9 mouse cellular contexts compared by ENCODE assay signal in genomic region chr1:167070306-167070705, GRCm38 (mm10).
A peak's percentile ranks its signal among the peaks of the same experiment; 100 is the strongest.
DNase-seq lines count a peak whose midpoint lies in the region; ATAC-seq and TF ChIP-seq lines count a peak whose summit lies in the region.
"Had no signal": no experiment of that assay in that cellular context is flagged by ENCODE, and none has a peak within 500 bp of the region (broad histone marks: within the 10 kb centered on the region; RNA-seq: fewer than 3 reads in every experiment).

No protein-coding gene starts in this region.

- no peaks in the 10 kb centered on the region for H3K36me3 ChIP-seq in heart, adult 2 months (ENCODE audit: control insufficient read depth, insufficient read depth, low read length)
- H3K36me3 ChIP-seq in heart, embryonic 11.5 days (ENCODE audit: control insufficient read depth, insufficient read depth, low read length), result no peaks in the 10 kb centered on the region
- no peaks in the 10 kb centered on the region for H3K36me3 ChIP-seq in liver, embryonic 11.5 days (ENCODE audit: control insufficient read depth, insufficient read depth, low read length)
- H3K36me3 ChIP-seq: stomach, embryonic 15.5 days had no signal

- H3K4me2 ChIP-seq in heart, embryonic 11.5 days, result no peak overlapping the region
- no peak overlapping the region for H3K4me2 ChIP-seq in liver, embryonic 11.5 days
- H3K4me2 ChIP-seq: stomach, embryonic 15.5 days had no signal

- ATAC-seq in heart, embryonic 11.5 days (replicated peaks; ENCODE audit: insufficient number of reproducible peaks, low FRiP score, low TSS enrichment), result no peak
- no peak for ATAC-seq in liver, embryonic 11.5 days (replicated peaks; ENCODE audit: low FRiP score)
- ATAC-seq in erythroid progenitor cell, adult 5-6 weeks (replicated peaks; ENCODE audit: low FRiP score, poor library complexity, severe bottlenecking), result no peak

- no peak for TF ChIP-seq CTCF in heart, adult 2 months (IDR thresholded peaks at IDR 0.05)

- DNase-seq in heart, adult 2 months, result peak; percentile 39 to 41
- DNase-seq in brain, adult 2 months (ENCODE audit: low read depth, low spot score), result peak; percentile 51
- peak; percentile 9 for DNase-seq in heart, postnatal 25 days (ENCODE audit: low spot score)
- DNase-seq in naive thymus-derived CD4-positive, alpha-beta T cell, adult 2 months (ENCODE audit: low read depth), result peak; percentile 3
- DNase-seq in liver, embryonic 11.5 days (ENCODE audit: low spot score), result no peak
- no peak for DNase-seq in embryo, embryonic 10.5 days (ENCODE audit: low spot score)

- WGBS in heart, adult 2 months, result 27% methylated on average over 6 of the region's 6 CpGs
- 60% methylated on average over 6 of the region's 6 CpGs for WGBS in heart, embryonic 11.5 days (ENCODE audit: insufficient replicate concordance)
- WGBS in liver, embryonic 11.5 days, result 58% methylated on average over 6 of the region's 6 CpGs

- H3K27me3 ChIP-seq in heart, adult 2 months (ENCODE audit: control insufficient read depth, insufficient read depth, low read length), result no peaks in the 10 kb centered on the region
- H3K27me3 ChIP-seq in heart, embryonic 11.5 days (ENCODE audit: control insufficient read depth, insufficient read depth, low read length), result no peaks in the 10 kb centered on the region
- no peaks in the 10 kb centered on the region for H3K27me3 ChIP-seq in liver, embryonic 11.5 days (replicated peaks; ENCODE audit: control insufficient read depth, insufficient read depth, low read length)
- H3K27me3 ChIP-seq: stomach, embryonic 15.5 days had no signal

- H3K9me3 ChIP-seq in heart, embryonic 11.5 days (replicated peaks; ENCODE audit: control insufficient read depth, low read length), result no peaks in the 10 kb centered on the region
- H3K9me3 ChIP-seq in liver, embryonic 11.5 days (ENCODE audit: control insufficient read depth, low read length), result no peaks in the 10 kb centered on the region
- H3K9me3 ChIP-seq: stomach, embryonic 15.5 days had no signal

- no peaks in the 10 kb centered on the region for H3K79me2 ChIP-seq in heart, adult 2 months (replicated peaks; ENCODE audit: control insufficient read depth, insufficient read depth, low read length)

- H3K4me1 ChIP-seq in heart, adult 2 months (ENCODE audit: control insufficient read depth, insufficient read depth, low read length), result peaks cover 8% of the 10 kb centered on the region
- no peaks in the 10 kb centered on the region for H3K4me1 ChIP-seq in heart, embryonic 11.5 days (ENCODE audit: control insufficient read depth, insufficient read depth, low read length)
- H3K4me1 ChIP-seq in liver, embryonic 11.5 days (replicated peaks; ENCODE audit: control insufficient read depth, insufficient read depth, low read length), result no peaks in the 10 kb centered on the region
- H3K4me1 ChIP-seq: stomach, embryonic 15.5 days had no signal

- TF ChIP-seq POLR2A in heart, adult 2 months (IDR thresholded peaks at IDR 0.05; ENCODE audit: insufficient read depth, low read depth, low read length), result no peak

- 0 out of 2 replicates have a peak, but pooled peaks have one; percentile 14 for TF ChIP-seq EP300 in heart, adult 2 months (IDR thresholded peaks at IDR 0.05; ENCODE audit: insufficient read depth, low read depth, low read length)

- intact Hi-C loops in heart, adult 2 months (cut with DNase I), result no loop called here
- intact Hi-C loops in heart, postnatal 25 days (cut with DNase I), result no loop called here

- H3K4me3 ChIP-seq in heart, adult 2 months, result no peak overlapping the region
- no peak overlapping the region for H3K4me3 ChIP-seq in heart, embryonic 11.5 days (ENCODE audit: low read depth, low read length)
- no peak overlapping the region for H3K4me3 ChIP-seq in liver, embryonic 11.5 days (ENCODE audit: low read depth, low read length)
- H3K4me3 ChIP-seq: stomach, embryonic 15.5 days had no signal

- peak overlapping the region; percentile 74 for H3K27ac ChIP-seq in heart, adult 2 months
- no peak overlapping the region for H3K27ac ChIP-seq in heart, embryonic 11.5 days (ENCODE audit: low read depth, low read length)
- H3K27ac ChIP-seq in liver, embryonic 11.5 days (ENCODE audit: low read depth, low read length), result no peak overlapping the region
- H3K27ac ChIP-seq: stomach, embryonic 15.5 days had no signal

- no peak overlapping the region; the same call in 1 of the 2 replicates for H3K9ac ChIP-seq in heart, adult 2 months (ENCODE audit: low read depth, low read length)
- no peak overlapping the region for H3K9ac ChIP-seq in heart, embryonic 11.5 days (ENCODE audit: low read depth, low read length)
- no peak overlapping the region for H3K9ac ChIP-seq in liver, embryonic 11.5 days (ENCODE audit: low read depth, low read length)
- H3K9ac ChIP-seq: stomach, embryonic 15.5 days had no signal

Comparison
In these comparisons a context has a peak if more than half of its experiments do, and no peak if none do; other contexts are left out.
1. DNase-seq: peak in heart, adult 2 months (2 of 2), brain, adult 2 months (single experiment), heart, postnatal 25 days (single experiment) and naive thymus-derived CD4-positive, alpha-beta T cell, adult 2 months (single experiment); none in liver, embryonic 11.5 days (single experiment) and embryo, embryonic 10.5 days (single experiment).